Mouse (Mus musculus) ovary, postnatal 36 days (tissue): Measurements from ENCODE around the gene Klhl26.

ENCODE experiments used
- DNase-seq: peaks from one replicate; pipeline ENCODE4 v3.0.0; 2022; ENCODE audit warnings: low spot score, mixed read lengths

Klhl26 gene

GRCm38 (mm10) chr8:70501820-70502529, 25.2 kb upstream of the Klhl26 start:
- DNase-seq, result no peak

DNA sequence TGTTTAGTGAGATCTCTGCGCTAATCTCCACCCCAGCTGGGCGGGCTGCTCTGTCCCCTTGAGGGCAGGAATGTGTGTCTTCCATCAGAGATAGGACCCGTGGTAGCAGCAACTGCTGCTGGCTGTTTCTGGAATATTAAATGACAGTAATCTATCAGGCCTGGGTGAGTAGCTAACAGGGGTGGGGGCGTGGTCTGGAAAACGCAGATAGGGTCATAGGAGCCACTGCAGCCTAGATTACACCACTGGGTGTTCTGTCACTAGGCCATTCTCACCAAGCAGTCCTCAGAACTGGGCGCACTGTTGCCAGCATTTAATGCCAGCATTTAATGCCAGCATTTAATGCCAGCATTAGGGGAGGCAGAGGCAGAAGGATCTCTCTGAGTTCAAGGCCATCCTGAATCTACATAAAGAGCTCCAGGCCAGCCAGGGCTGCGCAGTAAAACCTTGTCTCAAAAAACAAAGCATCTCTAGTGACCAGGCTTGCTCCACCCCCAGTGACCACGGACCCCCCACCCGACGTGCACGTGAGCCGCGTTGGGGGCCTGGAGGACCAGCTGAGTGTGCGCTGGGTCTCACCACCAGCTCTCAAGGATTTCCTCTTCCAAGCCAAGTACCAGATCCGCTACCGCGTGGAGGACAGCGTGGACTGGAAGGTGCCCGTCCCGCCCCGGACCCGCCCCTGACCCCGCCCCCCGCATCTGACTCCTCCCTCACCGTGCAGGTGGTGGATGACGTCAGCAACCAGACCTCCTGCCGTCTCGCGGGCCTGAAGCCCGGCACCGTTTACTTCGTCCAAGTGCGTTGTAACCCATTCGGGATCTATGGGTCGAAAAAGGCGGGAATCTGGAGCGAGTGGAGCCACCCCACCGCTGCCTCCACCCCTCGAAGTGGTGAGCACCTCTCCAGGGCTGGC, 23.9 kb upstream of the Klhl26 start:
- no peak for DNase-seq

- DNase-seq, result no peak
Measured at GRCm38 (mm10) chr8:70495771-70496062, 18.9 kb upstream of the Klhl26 start.

DNA sequence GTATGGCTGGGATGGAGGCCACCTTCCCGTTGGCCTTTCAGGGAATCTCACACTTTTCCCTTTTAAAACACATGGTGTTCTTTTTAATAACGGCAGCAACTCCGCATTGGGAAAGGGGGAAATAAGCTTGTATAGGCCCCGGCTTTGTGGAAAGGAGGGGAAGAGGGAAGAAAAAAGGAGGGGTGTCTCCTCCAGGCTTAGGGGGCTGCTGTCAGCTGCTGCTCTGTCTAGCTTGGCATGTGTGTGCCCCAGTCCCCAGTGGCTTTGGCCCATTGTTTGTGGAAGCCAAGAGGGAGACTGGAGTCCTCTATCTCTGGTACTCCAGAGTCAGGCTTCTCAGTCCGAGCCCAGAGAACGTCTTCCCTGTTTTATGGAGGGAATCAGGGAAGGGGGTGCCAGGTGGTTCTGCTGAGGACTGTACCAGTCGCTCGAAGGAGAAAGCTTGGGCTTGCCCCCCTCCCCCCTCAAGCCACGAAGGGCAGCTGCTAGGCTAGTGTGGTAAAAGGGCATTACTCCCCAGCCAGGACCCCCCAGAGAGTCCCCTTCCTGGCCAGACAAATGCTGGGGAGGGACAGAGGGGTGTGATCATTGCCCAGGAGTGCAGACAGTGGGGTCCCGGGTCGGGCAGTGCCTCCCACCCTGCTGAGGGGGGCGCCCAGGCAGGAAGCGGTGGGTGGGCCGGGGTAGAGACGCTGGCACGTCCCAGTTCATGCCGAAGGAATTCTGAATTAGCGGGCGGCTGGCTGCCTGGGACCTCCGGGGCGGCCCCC, 18.4 kb upstream of the Klhl26 start:
- DNase-seq, result no peak

DNA sequence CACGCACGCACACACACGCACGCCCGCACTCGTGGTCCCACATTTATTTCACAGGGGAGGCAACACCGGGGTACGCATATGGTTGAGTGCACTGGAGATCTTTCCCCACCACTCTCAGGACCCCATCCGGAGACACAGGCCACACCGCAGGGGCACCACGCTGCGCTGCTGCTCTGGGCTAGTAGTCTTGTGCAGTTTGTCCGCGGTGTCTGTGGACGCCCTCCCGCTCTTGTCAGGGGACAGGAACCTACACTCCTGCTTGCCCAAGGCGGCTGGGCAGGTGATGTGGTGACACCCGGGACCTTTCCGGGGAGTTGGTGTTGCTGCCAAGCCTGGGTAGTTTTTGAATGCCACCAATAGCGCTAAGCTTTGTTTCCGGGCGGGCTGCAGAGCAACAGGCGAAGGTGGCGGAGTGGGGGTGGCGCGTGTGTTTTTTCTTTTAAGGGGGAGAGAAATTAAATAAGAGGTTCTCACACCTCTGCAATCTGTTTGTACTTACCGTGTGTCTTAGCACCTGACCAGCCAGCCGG, 17.7 kb upstream of the Klhl26 start:
- no peak for DNase-seq

DNA sequence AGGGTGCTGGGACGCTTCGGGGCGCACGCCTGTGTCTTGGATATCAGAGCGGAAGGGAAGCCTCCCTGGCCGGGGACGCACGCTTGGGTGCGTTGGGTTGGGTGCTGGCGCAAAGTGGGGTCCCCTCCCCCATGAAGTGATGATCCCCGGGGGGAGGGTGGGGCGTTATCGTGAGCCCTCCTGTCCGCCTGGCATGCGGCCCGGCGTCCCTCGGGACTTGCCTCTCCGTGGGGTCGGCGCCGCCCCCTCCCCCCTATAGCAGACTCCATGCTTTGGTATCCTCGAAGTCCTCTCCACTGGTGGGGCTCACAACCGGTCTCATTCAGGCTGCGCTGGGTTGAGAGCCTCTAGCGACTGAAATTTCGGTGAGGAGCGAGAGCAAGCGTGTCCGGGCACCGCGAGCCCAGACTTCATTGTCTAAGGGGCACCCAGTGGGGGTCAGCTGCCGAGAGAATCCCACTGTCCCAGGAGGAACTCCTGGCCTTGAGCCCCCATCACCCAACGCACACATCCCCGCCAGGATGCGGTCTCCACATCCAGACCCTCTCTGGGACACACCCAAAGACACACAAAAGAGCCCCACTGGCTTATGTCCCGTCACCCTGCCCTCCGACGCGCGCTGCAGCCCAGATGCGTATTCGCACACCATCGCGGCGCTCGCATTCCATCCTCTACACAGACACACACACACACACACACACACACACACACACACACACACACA, 17.1 kb upstream of the Klhl26 start:
- DNase-seq, result no peak

- no peak for DNase-seq
Measured at GRCm38 (mm10) chr8:70492664-70493640, 16.2 kb upstream of the Klhl26 start, which contains the start of gene Crlf1. TSS of gene Crlf1 (plus strand) at chr8:70493158.

DNA sequence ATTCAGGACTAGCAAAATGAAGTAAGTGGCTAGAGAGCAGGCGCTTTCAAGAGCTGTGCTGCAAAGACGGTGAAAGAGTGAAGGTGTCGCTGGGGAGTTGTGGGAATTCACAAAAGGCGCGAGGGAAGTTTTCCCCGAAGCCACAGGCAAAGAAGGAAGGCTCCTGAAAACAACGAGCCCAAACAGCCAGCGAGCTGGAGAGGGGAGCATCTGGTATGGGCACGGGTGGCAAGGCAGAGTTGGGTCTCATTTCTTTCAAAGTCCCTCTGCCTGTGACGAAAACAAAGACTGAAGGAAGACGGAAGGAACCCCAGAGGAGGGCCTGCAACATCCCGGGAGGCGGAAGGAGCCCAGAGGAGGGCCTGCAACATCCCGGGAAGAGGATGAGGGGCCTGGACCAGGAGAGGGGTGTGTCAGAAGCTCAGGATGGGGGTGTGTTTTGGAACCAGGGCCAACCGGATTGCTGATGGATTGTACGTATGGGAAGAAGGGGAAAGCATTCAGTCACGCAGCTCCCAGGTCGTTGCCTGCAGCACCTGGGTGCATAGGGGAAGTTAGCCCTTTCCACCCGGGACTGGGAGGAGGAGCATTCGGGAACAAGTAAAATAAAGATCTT, 14.2 kb upstream of the Klhl26 start:
- no peak for DNase-seq

DNA sequence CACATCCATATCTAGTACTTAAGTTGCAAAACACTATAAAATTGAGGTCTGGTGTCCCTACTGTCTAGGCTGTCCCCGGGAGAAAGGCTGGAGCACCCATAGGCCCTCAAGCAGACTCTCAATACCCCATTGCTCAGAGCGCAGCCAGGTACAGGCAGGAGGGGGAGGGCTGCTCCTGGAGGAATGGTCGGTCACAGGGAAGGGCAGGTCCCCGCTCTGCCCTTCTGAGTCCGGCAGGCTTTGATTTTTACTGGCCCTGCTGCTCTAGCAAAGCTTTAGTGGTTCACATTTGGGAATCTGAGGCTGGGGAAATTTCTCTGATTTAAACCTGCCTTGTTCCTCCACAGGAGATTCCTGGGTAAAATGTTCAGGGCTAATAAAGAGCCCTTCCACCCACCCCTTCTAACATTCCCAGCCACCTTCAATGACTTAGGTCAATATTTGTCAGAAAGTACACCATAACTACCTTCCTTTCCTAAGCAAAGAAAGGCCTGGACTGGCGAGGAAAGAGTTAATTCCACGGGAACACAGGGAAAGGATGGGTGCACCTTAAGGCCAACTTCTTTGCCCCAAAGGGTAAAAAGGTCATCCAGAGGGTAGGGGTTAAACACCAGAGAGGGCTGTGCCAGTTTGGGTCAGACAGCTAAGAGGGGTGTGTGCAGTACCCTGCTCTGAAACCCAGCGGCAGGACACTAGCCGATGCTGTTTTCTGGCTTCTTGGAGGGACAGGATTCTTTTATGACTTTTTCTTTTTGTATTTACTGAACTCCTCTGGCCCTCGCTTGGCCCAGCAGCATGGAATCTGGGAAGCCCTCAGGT, 13.5 kb upstream of the Klhl26 start:
- DNase-seq, result no peak

GRCm38 (mm10) chr8:70489576-70489975, 12.8 kb upstream of the Klhl26 start:
- DNase-seq, result no peak

GRCm38 (mm10) chr8:70488931-70489470, 12.2 kb upstream of the Klhl26 start:
- no peak for DNase-seq

GRCm38 (mm10) chr8:70487993-70488796, 11.4 kb upstream of the Klhl26 start:
- no peak for DNase-seq

GRCm38 (mm10) chr8:70486941-70487520, 10.3 kb upstream of the Klhl26 start, which contains the start of gene Tmem59l:
TSS of gene Tmem59l (minus strand) at chr8:70487358.
- no peak for DNase-seq

DNA sequence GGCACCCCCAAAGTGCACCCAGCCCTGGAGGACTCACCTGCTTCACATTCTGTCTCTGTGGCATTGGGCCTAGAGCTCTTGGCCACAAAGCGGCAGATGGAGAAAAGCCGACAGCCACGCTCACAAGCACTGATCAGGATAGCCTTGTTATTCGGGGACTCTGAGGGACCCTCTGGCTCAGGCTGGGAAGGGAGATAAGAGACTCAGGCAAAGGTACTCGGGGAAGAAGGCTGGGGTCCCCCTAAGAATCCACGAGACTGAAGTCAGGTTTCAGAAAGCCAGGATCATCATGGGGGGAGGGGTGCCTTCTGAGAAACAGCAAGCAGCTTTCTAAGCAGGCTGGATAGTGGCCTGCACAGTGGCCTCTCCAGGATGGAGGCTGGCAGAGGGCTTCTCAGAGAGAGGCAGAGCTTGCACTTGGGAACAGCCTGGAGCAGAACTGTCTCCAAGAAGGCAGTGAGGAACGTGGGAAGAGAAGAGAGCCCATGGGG, 9.5 kb upstream of the Klhl26 start:
- no peak for DNase-seq

GRCm38 (mm10) chr8:70482943-70483342, 6.2 kb upstream of the Klhl26 start:
- no peak for DNase-seq

DNA sequence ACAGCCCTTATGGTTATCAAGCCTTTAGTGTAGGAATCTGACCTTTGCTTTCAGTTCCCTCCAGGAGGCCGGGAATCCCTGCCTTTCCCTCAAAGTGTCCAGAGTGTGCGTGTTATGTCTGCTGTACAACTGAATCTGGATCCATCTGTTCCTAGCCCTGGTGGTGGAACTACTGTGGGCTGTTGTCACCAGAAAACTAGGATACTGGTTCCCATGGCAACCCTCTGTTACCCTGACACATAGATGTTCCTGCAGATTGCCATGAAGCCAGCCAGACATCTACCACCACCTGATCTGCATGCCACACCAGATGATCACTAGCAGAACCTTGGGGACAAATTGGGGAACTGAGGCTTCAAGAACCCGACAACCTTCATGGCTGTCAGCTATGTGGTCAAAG, 5.1 kb upstream of the Klhl26 start:
- DNase-seq, result no peak

GRCm38 (mm10) chr8:70477269-70477982, 658 bp upstream of the Klhl26 start:
- no peak for DNase-seq
